Comparison of ENCODE assay signal across 9 mouse cellular contexts in genomic region chr8:112011816-112012242, GRCm38 (mm10). TPM values are rescaled to one million over a fixed set of nuclear protein-coding genes. Genes with fewer than 3 reads are reported as not detected.
DNase-seq lines count a peak whose midpoint lies in the region; ATAC-seq and TF ChIP-seq lines count a peak whose summit lies in the region.
"Had no signal": no experiment of that assay in that cellular context is flagged by ENCODE, and none has a peak within 500 bp of the region (broad histone marks: within the 10 kb centered on the region; RNA-seq: fewer than 3 reads in every experiment).

No protein-coding gene starts in this region.

- H3K9ac ChIP-seq in forebrain, embryonic 12.5 days: peak overlapping the region; percentile 96
- peak overlapping the region; percentile 91 for H3K9ac ChIP-seq in hindbrain, embryonic 14.5 days
- peak overlapping the region; percentile 68 for H3K9ac ChIP-seq in limb, embryonic 11.5 days (ENCODE audit: low read length)

- H3K4me2 ChIP-seq in forebrain, embryonic 12.5 days: peak overlapping the region; percentile 95
- H3K4me2 ChIP-seq in hindbrain, embryonic 14.5 days (replicated peaks): peak overlapping the region; percentile 89
- peak overlapping the region; percentile 92 for H3K4me2 ChIP-seq in limb, embryonic 11.5 days (ENCODE audit: low read depth, severe bottlenecking)

- POLR2A ChIA-PET in Patski (lab: Charles Lee): interaction anchor here (0.9 kb wide), 2 partner anchors 20 to 28 kb away, joined by 4 read pairs; no protein-coding TSS in a partner anchor

- H3K4me1 ChIP-seq in forebrain, embryonic 12.5 days: peaks cover 24% of the 10 kb centered on the region
- peaks cover 19% of the 10 kb centered on the region for H3K4me1 ChIP-seq in hindbrain, embryonic 14.5 days (replicated peaks; ENCODE audit: control insufficient read depth, insufficient read depth, low read length)
- H3K4me1 ChIP-seq in limb, embryonic 11.5 days (ENCODE audit: control insufficient read depth, insufficient read depth, low read length): peaks cover 12% of the 10 kb centered on the region

- no peak for DNase-seq in Patski (ENCODE audit: low read depth, low spot score)
- peak; percentile 44 for DNase-seq in c-Kit-negative CD71-positive TER-119-positive erythroid progenitor cells, embryonic 14.5 days (ENCODE audit: low read depth, low spot score)
- no peak for DNase-seq in hindbrain, embryonic 14.5 days (ENCODE audit: low spot score)
- no peak for DNase-seq in limb, embryonic 11.5 days (ENCODE audit: low spot score)
- DNase-seq in mesoderm, embryonic 11.5 days (ENCODE audit: low read depth, low spot score): peak; percentile 27
- peak; percentile 47 for DNase-seq in right cerebral cortex, postnatal 25 days
- DNase-seq in urinary bladder, postnatal 36 days (ENCODE audit: low spot score in 2 of 2): peak; percentile 32 to 36

- CTCF ChIA-PET in Patski (lab: Charles Lee): no interaction called here

- in situ Hi-C loops in Patski (cut with MboI; ENCODE audit: low pct_unique_long_range_greater_than_20kb): no loop called here

- no peak for TF ChIP-seq CTCF in Patski (IDR thresholded peaks at IDR 0.05)

- under 1% methylated on average over 40 of the region's 40 CpGs for WGBS in forebrain, embryonic 12.5 days
- WGBS in hindbrain, embryonic 14.5 days: under 1% methylated on average over 39 of the region's 40 CpGs
- under 1% methylated on average over 40 of the region's 40 CpGs for WGBS in limb, embryonic 11.5 days

- peaks cover 15% of the 10 kb centered on the region for H3K36me3 ChIP-seq in forebrain, embryonic 12.5 days (replicated peaks)
- peaks cover 17% of the 10 kb centered on the region for H3K36me3 ChIP-seq in hindbrain, embryonic 14.5 days (replicated peaks; ENCODE audit: control insufficient read depth, insufficient read depth)
- H3K36me3 ChIP-seq in limb, embryonic 11.5 days (ENCODE audit: control insufficient read depth, insufficient read depth, low read length): no peaks in the 10 kb centered on the region

- H3K9me3 ChIP-seq in forebrain, embryonic 12.5 days: no peaks in the 10 kb centered on the region
- H3K9me3 ChIP-seq in hindbrain, embryonic 14.5 days (ENCODE audit: control insufficient read depth, low read length): no peaks in the 10 kb centered on the region
- no peaks in the 10 kb centered on the region for H3K9me3 ChIP-seq in limb, embryonic 11.5 days (ENCODE audit: control insufficient read depth, low read length)

- peak overlapping the region; percentile 77 for H3K27ac ChIP-seq in forebrain, embryonic 12.5 days
- peak overlapping the region; percentile 77 for H3K27ac ChIP-seq in hindbrain, embryonic 14.5 days
- H3K27ac ChIP-seq in limb, embryonic 11.5 days (replicated peaks; ENCODE audit: low read depth, low read length): no peak overlapping the region

- H3K27me3 ChIP-seq in Patski: no peaks in the 10 kb centered on the region
- H3K27me3 ChIP-seq in forebrain, embryonic 12.5 days: no peaks in the 10 kb centered on the region
- no peaks in the 10 kb centered on the region for H3K27me3 ChIP-seq in hindbrain, embryonic 14.5 days (ENCODE audit: control insufficient read depth, insufficient read depth, low read length)
- H3K27me3 ChIP-seq in limb, embryonic 11.5 days (ENCODE audit: control insufficient read depth, insufficient read depth, low read length): no peaks in the 10 kb centered on the region

- H3K4me3 ChIP-seq in forebrain, embryonic 12.5 days (replicated peaks): peak overlapping the region; percentile 93
- H3K4me3 ChIP-seq in hindbrain, embryonic 14.5 days (replicated peaks; ENCODE audit: low read length): peak overlapping the region; percentile 88
- H3K4me3 ChIP-seq in limb, embryonic 11.5 days (ENCODE audit: low read depth, low read length): peak overlapping the region; percentile 75

- ATAC-seq in Patski: peak; percentile 38
- peak; percentile 64 for ATAC-seq in forebrain, embryonic 12.5 days (ENCODE audit: low FRiP score)
- ATAC-seq in hindbrain, embryonic 14.5 days (ENCODE audit: low FRiP score): no peak; the same call in 1 of the 2 replicates
- peak; percentile 49 for ATAC-seq in limb, embryonic 11.5 days (ENCODE audit: insufficient number of reproducible peaks, low FRiP score, low TSS enrichment, low read depth)

RNA-seq across cellular contexts. Expression of gene Terf2ip, which starts 0.6 kb away (rescaled TPM):
- 24.2 TPM for polyA plus RNA-seq in Patski (2021)
- polyA plus RNA-seq in forebrain, embryonic 12.5 days (2016; fragmentation: Nextera tagmentation; extraction: Ambion mirVana): 37.0 and 38.7 TPM in 2 replicates
- polyA plus RNA-seq in hindbrain, embryonic 14.5 days (2014; fragmentation: Nextera tagmentation; extraction: Ambion mirVana): 57.4 and 60.0 TPM in 2 replicates
- 28.6 and 29.2 TPM in 2 replicates for polyA plus RNA-seq in limb, embryonic 11.5 days (2014; fragmentation: Nextera tagmentation; extraction: Ambion mirVana)

RNA-seq across cellular contexts. Expression of gene Kars, which starts 0.7 kb away (rescaled TPM):
- 149 TPM for polyA plus RNA-seq in Patski (2021)
- 210 and 225 TPM in 2 replicates for polyA plus RNA-seq in forebrain, embryonic 12.5 days (2016; fragmentation: Nextera tagmentation; extraction: Ambion mirVana)
- polyA plus RNA-seq in hindbrain, embryonic 14.5 days (2014; fragmentation: Nextera tagmentation; extraction: Ambion mirVana): 190 and 196 TPM in 2 replicates
- 288 TPM in 2 replicates for polyA plus RNA-seq in limb, embryonic 11.5 days (2014; fragmentation: Nextera tagmentation; extraction: Ambion mirVana)

RNA-seq across cellular contexts. Expression of gene Gm6793, which starts 3.0 kb away (rescaled TPM):
- polyA plus RNA-seq in Patski (2021): 0.76 TPM
- 0.74 and 0.88 TPM in 2 replicates for polyA plus RNA-seq in forebrain, embryonic 12.5 days (2016; fragmentation: Nextera tagmentation; extraction: Ambion mirVana)
- 0.39 and 1.2 TPM in 2 replicates for polyA plus RNA-seq in hindbrain, embryonic 14.5 days (2014; fragmentation: Nextera tagmentation; extraction: Ambion mirVana)
- 0.75 and 1.2 TPM in 2 replicates for polyA plus RNA-seq in limb, embryonic 11.5 days (2014; fragmentation: Nextera tagmentation; extraction: Ambion mirVana)
- polyA plus RNA-seq: large intestine, adult 2 months had no signal

RNA-seq across cellular contexts. Expression of gene Adat1, which starts 19.7 kb away (rescaled TPM):
- polyA plus RNA-seq in Patski (2021): 7.0 TPM
- 12.6 and 13.0 TPM in 2 replicates for polyA plus RNA-seq in forebrain, embryonic 12.5 days (2016; fragmentation: Nextera tagmentation; extraction: Ambion mirVana)
- polyA plus RNA-seq in hindbrain, embryonic 14.5 days (2014; fragmentation: Nextera tagmentation; extraction: Ambion mirVana): 4.9 and 6.0 TPM in 2 replicates
- polyA plus RNA-seq in limb, embryonic 11.5 days (2014; fragmentation: Nextera tagmentation; extraction: Ambion mirVana): 12.6 and 13.9 TPM in 2 replicates

Comparison
In these comparisons a context has a peak if more than half of its experiments do, and no peak if none do; other contexts are left out.
1. DNase-seq: peak in c-Kit-negative CD71-positive TER-119-positive erythroid progenitor cells, embryonic 14.5 days (single experiment), mesoderm, embryonic 11.5 days (single experiment), right cerebral cortex, postnatal 25 days (single experiment) and urinary bladder, postnatal 36 days (2 of 2); none in Patski (single experiment), hindbrain, embryonic 14.5 days (single experiment) and limb, embryonic 11.5 days (single experiment).
2. Peak in every context shown above with its lines, with median percentiles within 50 percentile points of each other: H3K4me2 ChIP-seq, H3K4me3 ChIP-seq and H3K9ac ChIP-seq.